Mouse (Mus musculus) bone marrow macrophage, adult 2 months (primary cell): Measurements from ENCODE around the gene Slc35g1. TPM values are rescaled to one million over a fixed set of nuclear protein-coding genes. Genes with fewer than 3 reads are reported as not detected.
"Not testable (repeated sequence)": the region's sequence is repeated elsewhere in the genome, so short reads cannot be mapped to it uniquely, and the experiment has no call there.

Experiments
- H3K27ac ChIP-seq: 2 replicates; pipeline ENCODE4 v1.5.1; 2012; ENCODE audit warnings: low read depth, low read length; ENCODE audit not compliant: insufficient read depth
- H3K4me1 ChIP-seq: 2 replicates; pipeline ENCODE4 v1.6.1; 2012; ENCODE audit warnings: low read length; ENCODE audit not compliant: control insufficient read depth, insufficient read depth
- H3K4me3 ChIP-seq: 2 replicates; pipeline ENCODE4 v1.5.1; 2012; ENCODE audit warnings: mild to moderate bottlenecking, low read length, moderate library complexity; ENCODE audit not compliant: insufficient read depth
- CTCF ChIP-seq: IDR thresholded peaks from 2 replicates; pipeline ENCODE4 v1.5.1; 2012; ENCODE audit warnings: low read depth, mild to moderate bottlenecking, low read length, moderate library complexity
- POLR2A ChIP-seq: IDR thresholded peaks from 2 replicates; pipeline ENCODE4 v1.6.1; 2012; ENCODE audit warnings: mild to moderate bottlenecking, low read depth, low read length, borderline replicate concordance
- polyA plus RNA-seq: library from polyadenylated mRNA; stranded (reverse); fragments of >200 nt; gene quantifications from 2 replicates; pipeline ENCODE4 v1.2.4, GENCODE M21; 2012; ENCODE audit not compliant: missing spikeins, insufficient read depth, insufficient read length

Slc35g1 gene
- polyA plus RNA-seq, 1 experiment = 5.7 TPM

DNA sequence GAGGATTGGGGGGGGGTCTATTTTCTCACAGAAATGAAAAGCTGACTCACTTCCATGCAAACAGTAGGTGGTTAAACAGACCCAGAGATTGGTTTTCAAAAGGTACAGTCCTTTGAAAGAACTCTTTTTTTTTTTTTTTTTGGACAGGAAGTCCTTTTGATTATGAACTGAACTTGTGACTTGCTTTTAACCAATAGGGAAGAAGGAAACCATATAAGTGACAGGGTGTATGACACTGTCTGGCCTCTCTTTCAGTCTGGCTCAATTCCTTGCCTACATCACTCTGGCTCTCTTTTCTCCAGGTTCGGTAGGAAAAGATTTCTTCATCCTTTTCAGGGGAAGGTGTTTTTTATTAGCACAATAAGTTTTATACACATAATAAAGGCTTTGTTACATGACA is 36.5 kb upstream of the Slc35g1 start:
- Histone ChIP-seq H3K27ac (no peak overlapping the region), H3K4me1 (peaks cover 24% of the 10 kb centered on the region), H3K4me3 (no peak overlapping the region)
- TF ChIP-seq POLR2A (no peak), CTCF (no peak)

DNA sequence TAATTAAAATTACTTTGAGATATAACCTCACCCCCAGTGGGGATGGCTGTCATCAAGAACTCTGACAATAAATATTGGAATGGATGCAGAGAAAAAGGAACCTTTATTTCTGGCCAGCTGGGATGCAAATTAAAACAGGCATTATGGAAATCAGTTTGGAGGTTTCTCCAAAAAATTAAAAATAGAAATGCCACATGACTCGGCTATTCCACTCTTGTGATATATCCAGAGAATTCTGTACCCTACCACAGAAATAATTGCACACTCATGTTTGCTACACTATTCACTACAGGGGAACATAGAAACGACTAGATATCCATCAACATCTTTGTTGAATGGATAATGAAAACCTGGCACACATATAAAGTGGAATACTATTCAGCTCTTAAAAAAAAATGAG is 33.9 kb upstream of the Slc35g1 start:
- H3K27ac ChIP-seq = peak overlapping the region; percentile 70
- TF ChIP-seq CTCF (no peak), POLR2A (no peak)
- peaks cover 23% of the 10 kb centered on the region for H3K4me1 ChIP-seq
- no peak overlapping the region for H3K4me3 ChIP-seq

DNA sequence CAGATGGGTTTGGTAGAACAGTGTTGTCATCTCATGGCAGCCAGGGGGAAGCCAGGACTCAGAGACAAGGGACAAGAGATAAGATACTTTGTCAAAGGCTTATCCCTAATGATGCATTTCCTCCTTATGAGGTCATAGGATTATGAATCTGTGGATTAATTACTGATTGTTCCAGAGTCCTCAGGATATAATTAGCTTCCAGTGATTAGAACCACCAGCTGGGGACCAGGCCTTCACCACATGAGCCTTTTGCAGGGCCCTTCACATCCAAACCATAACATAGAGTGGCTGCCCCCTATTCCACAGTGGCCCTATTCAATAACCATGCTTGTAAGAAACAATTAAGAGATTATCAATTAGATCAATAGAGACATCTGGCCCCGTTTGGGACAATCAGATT is 32.4 kb upstream of the Slc35g1 start:
- Histone ChIP-seq H3K4me3 (no peak overlapping the region), H3K27ac (no peak overlapping the region), H3K4me1 (peaks cover 23% of the 10 kb centered on the region)
- TF ChIP-seq CTCF (no peak), POLR2A (no peak)

DNA sequence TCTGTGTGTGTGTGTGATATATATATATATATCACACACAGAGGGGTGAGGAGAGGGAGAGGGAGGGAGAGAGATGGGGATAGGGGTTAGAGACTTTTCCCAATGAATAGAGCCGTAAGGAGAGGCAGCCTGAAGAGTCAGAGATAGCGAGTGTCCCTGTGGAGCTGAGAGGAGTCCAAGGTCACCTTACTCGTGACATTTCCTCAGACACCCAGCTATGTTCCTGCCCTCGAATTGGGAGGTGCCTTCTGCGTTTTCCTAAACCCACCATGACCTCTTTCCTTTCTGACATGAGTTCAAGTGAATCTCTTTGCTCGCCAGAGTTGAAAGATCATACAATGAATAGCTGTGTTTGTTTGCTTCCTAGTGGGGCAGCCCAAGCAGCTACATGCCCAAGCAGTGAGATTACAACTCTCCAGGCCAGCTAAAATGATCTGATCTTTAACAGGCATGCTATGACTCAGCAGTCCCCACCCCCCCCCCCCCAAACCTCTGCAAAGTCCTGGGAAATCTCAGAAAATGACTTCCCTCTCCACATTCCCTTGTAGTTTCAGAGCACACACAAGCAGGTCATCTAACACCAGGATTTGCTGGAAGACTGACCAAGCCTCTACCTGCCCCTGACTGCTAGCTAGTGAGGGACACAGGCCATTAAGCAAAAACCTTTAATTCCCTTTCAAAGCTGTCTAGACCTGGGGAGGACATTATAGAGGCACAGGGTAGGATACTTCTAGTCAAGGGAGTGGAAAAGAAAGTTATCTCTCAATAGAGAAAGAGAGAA is 31.7 kb upstream of the Slc35g1 start:
- Histone ChIP-seq H3K4me3 (no peak overlapping the region), H3K4me1 (peaks cover 23% of the 10 kb centered on the region), H3K27ac (no peak overlapping the region)
- TF ChIP-seq POLR2A (no peak), CTCF (no peak)

DNA sequence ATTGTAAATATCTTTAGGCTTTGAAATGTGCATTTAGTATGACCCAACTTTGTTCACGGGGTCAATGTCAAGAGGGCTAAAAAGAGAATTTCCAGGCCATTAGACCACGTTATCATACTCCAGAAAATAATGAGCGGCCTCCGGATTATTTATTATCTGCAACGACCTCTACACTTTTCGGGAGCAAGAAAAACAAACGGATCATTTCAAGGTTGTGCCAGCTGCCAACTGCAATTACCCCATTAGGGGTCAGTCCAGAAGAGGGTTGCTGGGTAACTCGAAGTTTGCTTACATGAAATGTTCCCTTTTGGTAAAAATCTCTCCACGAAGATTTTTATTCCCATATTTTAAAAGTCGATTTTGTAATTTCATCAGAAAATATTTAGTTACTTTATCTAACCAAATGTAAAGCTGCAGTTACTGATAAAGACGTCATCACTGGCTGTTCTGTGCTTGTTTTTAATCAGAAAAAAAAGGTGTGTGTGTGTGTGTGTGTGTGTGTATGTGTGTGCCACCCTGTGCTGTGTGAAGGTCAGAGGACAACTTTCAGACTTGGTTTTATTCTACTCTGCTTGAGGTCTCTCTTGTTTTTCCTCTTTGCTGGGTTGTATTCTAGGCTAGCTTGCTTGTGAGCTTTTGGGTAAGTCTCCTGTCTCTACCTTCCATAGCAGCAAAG is 30.7 kb upstream of the Slc35g1 start:
- Histone ChIP-seq H3K4me1 (peaks cover 21% of the 10 kb centered on the region), H3K4me3 (no peak overlapping the region), H3K27ac (no peak overlapping the region)
- TF ChIP-seq CTCF = no peak
- no peak for TF ChIP-seq POLR2A

DNA sequence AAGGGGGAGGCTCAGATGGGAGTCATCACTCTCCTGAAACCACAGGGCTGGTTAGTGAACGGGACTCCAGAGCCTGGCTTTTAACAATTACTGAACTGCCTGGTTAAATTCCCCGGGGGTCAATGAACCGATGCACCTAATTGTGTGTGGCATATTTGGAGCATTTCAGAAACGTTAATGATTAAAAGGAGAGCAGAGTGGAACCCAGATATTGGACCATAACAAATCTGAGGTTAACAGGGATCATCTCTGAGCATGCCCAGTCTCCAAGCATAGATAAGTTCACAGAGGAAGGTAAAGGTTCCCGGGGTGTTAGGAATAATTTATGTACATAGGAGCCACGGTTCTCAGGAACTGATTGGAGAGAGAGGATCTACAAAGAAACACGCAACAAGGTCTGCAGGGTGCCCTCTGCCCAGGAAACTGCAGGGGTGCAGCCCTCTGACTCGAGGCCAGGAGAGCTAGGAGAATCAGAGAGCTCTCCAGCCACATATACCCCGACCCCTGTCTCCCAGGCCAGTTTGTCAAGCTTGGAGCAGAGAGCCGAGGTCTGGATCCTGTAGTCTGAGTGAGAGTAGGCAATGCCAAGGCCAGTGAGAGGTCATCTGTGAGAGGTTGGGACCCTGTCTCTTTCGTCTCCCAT is 23.2 kb upstream of the Slc35g1 start:
- no peak overlapping the region for H3K4me3 ChIP-seq
- no peak for TF ChIP-seq CTCF
- TF ChIP-seq POLR2A = no peak
- no peak overlapping the region for H3K27ac ChIP-seq
- H3K4me1 ChIP-seq = no peaks in the 10 kb centered on the region

DNA sequence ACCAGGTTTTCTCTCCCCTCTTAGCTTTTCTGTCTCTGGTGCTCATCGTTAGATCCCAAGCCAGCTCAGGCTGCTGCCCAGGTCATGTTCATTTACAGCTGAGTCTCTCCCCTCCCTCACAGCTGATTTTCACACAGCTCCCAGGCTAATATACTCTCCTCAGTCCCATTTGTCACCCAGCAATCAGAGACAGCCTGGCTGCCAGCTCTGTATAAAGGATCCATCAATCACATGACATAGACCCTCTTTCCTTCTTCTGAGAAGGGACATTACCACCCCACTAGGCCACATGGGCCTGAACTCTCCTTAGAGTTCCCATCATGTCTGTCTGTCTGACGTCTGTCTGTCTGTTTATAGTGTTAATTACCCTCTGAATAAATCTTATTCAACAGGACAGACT is 22.4 kb upstream of the Slc35g1 start:
- Histone ChIP-seq H3K4me3 (no peak overlapping the region), H3K27ac (no peak overlapping the region), H3K4me1 (no peaks in the 10 kb centered on the region)
- TF ChIP-seq CTCF (no peak), POLR2A (no peak)

DNA sequence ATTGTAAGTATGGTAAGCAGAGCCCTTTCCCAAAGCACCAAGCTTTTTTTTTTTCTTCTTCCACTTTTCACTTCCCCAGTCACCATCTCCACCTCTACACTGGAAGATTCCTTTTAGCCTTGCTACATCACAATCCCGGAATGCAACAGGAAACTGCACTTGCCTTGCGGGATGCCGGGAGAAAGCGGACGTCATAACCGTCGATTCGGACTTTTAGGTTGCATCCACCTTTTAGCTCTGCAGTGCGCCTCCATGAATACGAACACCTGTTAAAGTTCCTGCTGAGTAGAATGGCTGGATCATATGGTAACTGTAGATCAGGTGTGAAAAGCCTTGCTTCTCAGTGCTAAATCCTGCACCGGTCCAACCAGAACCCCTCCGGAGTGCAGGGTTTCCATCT is 12.0 kb upstream of the Slc35g1 start:
- no peak overlapping the region for H3K27ac ChIP-seq
- no peaks in the 10 kb centered on the region for H3K4me1 ChIP-seq
- no peak for TF ChIP-seq POLR2A
- TF ChIP-seq CTCF = no peak
- H3K4me3 ChIP-seq = no peak overlapping the region

DNA sequence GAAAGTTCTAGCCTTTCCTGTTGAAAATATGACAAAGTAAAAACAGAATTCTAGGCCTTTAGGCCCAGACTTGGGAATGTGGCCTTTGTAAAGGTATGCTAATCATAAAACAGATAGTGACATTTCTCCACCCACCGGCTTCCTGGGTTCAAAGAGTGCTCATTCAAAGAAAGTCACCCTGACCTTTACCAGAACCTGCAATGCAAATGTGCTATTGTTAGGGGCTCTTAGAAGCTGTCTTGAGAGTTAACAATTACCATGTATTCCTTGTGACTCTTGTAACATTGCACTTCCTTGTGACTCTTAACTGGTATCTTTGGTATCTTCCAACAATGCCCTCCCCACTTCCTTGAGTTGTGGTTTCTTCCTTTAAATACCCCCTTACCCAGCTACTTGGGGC is 8.8 kb upstream of the Slc35g1 start:
- H3K27ac ChIP-seq, H3K4me1 ChIP-seq, H3K4me3 ChIP-seq: not testable (repeated sequence)

DNA sequence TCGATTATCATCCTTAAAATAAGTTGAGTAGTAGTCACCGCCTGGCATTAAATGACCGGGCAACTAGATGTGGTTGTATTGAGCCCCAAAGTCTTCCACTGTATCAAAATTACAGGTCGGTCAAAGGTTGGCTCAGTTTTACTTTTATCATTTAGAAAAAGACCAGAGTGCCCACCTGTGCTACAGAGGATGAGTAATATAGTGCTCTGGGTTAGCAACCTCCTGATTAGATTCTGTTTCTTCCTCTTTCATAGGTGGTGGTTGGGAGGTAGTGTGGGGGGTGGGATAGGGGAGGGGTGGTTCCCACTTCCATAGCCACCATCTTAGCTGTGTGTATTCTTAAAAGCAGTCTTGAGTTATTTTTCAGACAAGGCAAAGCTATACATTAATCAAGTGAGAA is 7.9 kb upstream of the Slc35g1 start:
- H3K27ac ChIP-seq = no peak overlapping the region
- no peak overlapping the region for H3K4me3 ChIP-seq
- TF ChIP-seq CTCF = no peak
- TF ChIP-seq POLR2A = no peak
- H3K4me1 ChIP-seq = no peaks in the 10 kb centered on the region

DNA sequence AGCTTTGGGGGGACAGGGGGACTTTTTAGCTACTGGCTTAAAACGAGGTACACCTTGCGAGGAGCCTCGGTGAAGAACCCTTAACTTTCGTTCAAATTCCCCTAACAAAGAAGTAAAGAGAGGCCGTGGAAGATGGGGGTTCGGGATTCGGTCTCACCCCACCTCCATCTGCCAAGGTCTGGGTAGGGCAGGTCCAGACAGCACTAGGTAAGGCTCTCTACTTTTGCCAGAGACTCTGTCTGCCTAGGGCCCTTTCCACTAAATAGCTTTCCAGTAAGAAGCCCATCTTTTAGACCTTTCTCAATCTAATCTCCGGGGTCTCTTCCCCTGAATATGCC is 822 bp downstream of the Slc35g1 start:
- H3K27ac ChIP-seq = no peak overlapping the region
- peak overlapping the region; percentile 98 for H3K4me3 ChIP-seq
- H3K4me1 ChIP-seq = peaks cover 15% of the 10 kb centered on the region; the same call in 1 of the 2 replicates
- no peak for TF ChIP-seq POLR2A
- no peak for TF ChIP-seq CTCF
